Mouse (Mus musculus): Measurements from ENCODE around the gene Spats2.
"Not testable (repeated sequence)": the region's sequence is repeated elsewhere in the genome, so short reads cannot be mapped to it uniquely, and the experiment has no call there.

GRCm38 (mm10) chr15:99251111-99251510 is 125.4 kb downstream of the Spats2 start:
- not testable (repeated sequence) for TF ChIP-seq CTCF (IDR thresholded peaks at IDR 0.05; ENCODE audit: borderline replicate concordance, insufficient read depth, low read length)
- TF ChIP-seq POLR2A (IDR thresholded peaks at IDR 0.05; ENCODE audit: low read depth, low read length) = 0 out of 2 replicates have a peak, but pooled peaks have one; percentile 42
